Mouse (Mus musculus) v-Abl transformed pro-B cells (cell line): Measurements from ENCODE around the gene Pilra.
"Not testable (repeated sequence)": the region's sequence is repeated elsewhere in the genome, so short reads cannot be mapped to it uniquely, and the experiment has no call there.

Experiments used
- in situ Hi-C, 2 experiments: fragments of 400-800 bp; cut with MboI; formaldehyde crosslinking; loops; one replicate each; pipeline ENCODE4 v1.15.1; 2025; ENCODE audit not compliant: unreplicated experiment in 2 of 2

Gene Pilra

GRCm38 (mm10) chr5:137835966-137836520, at the start of gene Pilra:
Gene Pilra, minus strand, starts transcription at chr5:137836281.
- in situ Hi-C loops = not testable (repeated sequence)

- in situ Hi-C loops = loop anchor here in 1 of 2 experiments (25.0 kb wide), 1 partner anchor 779 kb away; no protein-coding TSS in a partner anchor
These were observed 47.3 kb upstream of the Pilra start for GRCm38 (mm10) chr5:137883345-137883744.

- in situ Hi-C loops = loop anchor here in 1 of 2 experiments (25.0 kb wide), 1 partner anchor 779 kb away; no protein-coding TSS in a partner anchor
These were observed 46.8 kb upstream of the Pilra start for GRCm38 (mm10) chr5:137882922-137883321.

GRCm38 (mm10) chr5:137877860-137878259, 41.8 kb upstream of the Pilra start:
- in situ Hi-C loops = loop anchor here (5.0 to 25.0 kb wide), 4 partner anchors 86 to 784 kb away; no protein-coding TSS in a partner anchor

GRCm38 (mm10) chr5:137875054-137875453, 39.0 kb upstream of the Pilra start:
- in situ Hi-C loops = loop anchor here (5.0 to 25.0 kb wide), 4 partner anchors 83 to 787 kb away; no protein-coding TSS in a partner anchor

GRCm38 (mm10) chr5:137872381-137872702, 36.3 kb upstream of the Pilra start:
- in situ Hi-C loops = loop anchor here in 1 of 2 experiments (10.0 kb wide), 1 partner anchor 218 kb away; no protein-coding TSS in a partner anchor

- in situ Hi-C loops = loop anchor here in 1 of 2 experiments (10.0 kb wide), 1 partner anchor 217 kb away; no protein-coding TSS in a partner anchor
These were observed 35.7 kb upstream of the Pilra start, which contains the start of gene Pilrb2 for GRCm38 (mm10) chr5:137871644-137872380. Gene Pilrb2, minus strand, starts transcription at chr5:137871815.

- in situ Hi-C loops = not testable (repeated sequence)
These were observed 32.5 kb upstream of the Pilra start for GRCm38 (mm10) chr5:137868600-137868999.

- in situ Hi-C loops = not testable (repeated sequence)
These were observed 27.9 kb upstream of the Pilra start for GRCm38 (mm10) chr5:137864008-137864407.

GRCm38 (mm10) chr5:137857960-137858710, 22.1 kb upstream of the Pilra start, which contains the start of gene Pilrb1:
Gene Pilrb1, minus strand, starts transcription at chr5:137858106.
- in situ Hi-C loops = not testable (repeated sequence)

- in situ Hi-C loops = not testable (repeated sequence)
These were observed 20.8 kb upstream of the Pilra start for GRCm38 (mm10) chr5:137856870-137857269.

- in situ Hi-C loops = not testable (repeated sequence)
These were observed 18.8 kb upstream of the Pilra start for GRCm38 (mm10) chr5:137854907-137855306.

GRCm38 (mm10) chr5:137850313-137850712, 14.2 kb upstream of the Pilra start:
- in situ Hi-C loops = not testable (repeated sequence)

GRCm38 (mm10) chr5:137837110-137837509, 1.0 kb upstream of the Pilra start:
- in situ Hi-C loops = not testable (repeated sequence)

GRCm38 (mm10) chr5:137836611-137837010, 530 bp upstream of the Pilra start:
- in situ Hi-C loops = no loop called here

GRCm38 (mm10) chr5:137833500-137833899, 2.6 kb downstream of the Pilra start:
- in situ Hi-C loops = no loop called here

GRCm38 (mm10) chr5:137831506-137831905, 4.6 kb downstream of the Pilra start:
- in situ Hi-C loops = no loop called here

- in situ Hi-C loops = no loop called here
These were observed 5.0 kb downstream of the Pilra start for GRCm38 (mm10) chr5:137831106-137831505.

- in situ Hi-C loops = no loop called here
These were observed 5.8 kb downstream of the Pilra start for GRCm38 (mm10) chr5:137830238-137830637.

- in situ Hi-C loops = no loop called here
These were observed 7.4 kb downstream of the Pilra start for GRCm38 (mm10) chr5:137828694-137829093.

GRCm38 (mm10) chr5:137826421-137826820, 9.7 kb downstream of the Pilra start:
- in situ Hi-C loops = no loop called here
